Comparison of ENCODE assay signal across 26 mouse cellular contexts in genomic region chr12:98932856-98933255, GRCm38 (mm10). TPM values are rescaled to one million over a fixed set of nuclear protein-coding genes. Genes with fewer than 3 reads are reported as not detected.
DNase-seq lines count a peak whose midpoint lies in the region; ATAC-seq and TF ChIP-seq lines count a peak whose summit lies in the region.
"Had no signal": no experiment of that assay in that cellular context is flagged by ENCODE, and none has a peak within 500 bp of the region (broad histone marks: within the 10 kb centered on the region; RNA-seq: fewer than 3 reads in every experiment).

No protein-coding gene starts in this region.

- 0 out of 2 replicates have a peak, but pooled peaks have one; percentile 36 for ATAC-seq in intestine, embryonic 14.5 days (replicated peaks; ENCODE audit: low FRiP score, low TSS enrichment, low read depth)
- ATAC-seq in intestine, embryonic 16.5 days, result no peak
- ATAC-seq in kidney, postnatal 0 days (replicated peaks; ENCODE audit: low FRiP score, low read depth), result no peak
- ATAC-seq: activated CD4-positive, CD25-positive, alpha-beta regulatory T cell, adult 4 months; CD4-positive, CD25-positive, alpha-beta regulatory T cell, adult 4 months; forebrain, embryonic 13.5 days; forebrain, embryonic 15.5 days; forebrain, postnatal 0 days; Patski had no signal

- H3K27ac ChIP-seq in intestine, embryonic 14.5 days (ENCODE audit: low read depth), result no peak overlapping the region
- H3K27ac ChIP-seq in intestine, embryonic 16.5 days (ENCODE audit: low read length), result no peak overlapping the region
- H3K27ac ChIP-seq in kidney, postnatal 0 days, result no peak overlapping the region
- H3K27ac ChIP-seq: embryonic facial prominence, embryonic 13.5 days; forebrain, embryonic 13.5 days; forebrain, embryonic 15.5 days had no signal

- no peaks in the 10 kb centered on the region for H3K9me3 ChIP-seq in intestine, embryonic 14.5 days (ENCODE audit: control insufficient read depth, low read length)
- H3K9me3 ChIP-seq in intestine, embryonic 16.5 days (ENCODE audit: control insufficient read depth, low read length), result no peaks in the 10 kb centered on the region; the same call in 1 of the 2 replicates
- no peaks in the 10 kb centered on the region for H3K9me3 ChIP-seq in kidney, postnatal 0 days (replicated peaks; ENCODE audit: low read length)
- H3K9me3 ChIP-seq: embryonic facial prominence, embryonic 13.5 days; forebrain, embryonic 13.5 days; forebrain, embryonic 15.5 days; G1E had no signal

- H3K4me2 ChIP-seq in intestine, embryonic 14.5 days (ENCODE audit: low read length), result no peak overlapping the region
- no peak overlapping the region for H3K4me2 ChIP-seq in intestine, embryonic 16.5 days (ENCODE audit: low read depth, low read length)
- H3K4me2 ChIP-seq in kidney, postnatal 0 days (ENCODE audit: low read length), result no peak overlapping the region
- H3K4me2 ChIP-seq: embryonic facial prominence, embryonic 13.5 days; forebrain, embryonic 13.5 days; forebrain, embryonic 15.5 days had no signal

- H3K27me3 ChIP-seq in intestine, embryonic 14.5 days (replicated peaks; ENCODE audit: control insufficient read depth, insufficient read depth, low read length), result no peaks in the 10 kb centered on the region
- no peaks in the 10 kb centered on the region for H3K27me3 ChIP-seq in intestine, embryonic 16.5 days (replicated peaks; ENCODE audit: control insufficient read depth, insufficient read depth, low read length)
- H3K27me3 ChIP-seq in kidney, postnatal 0 days (ENCODE audit: insufficient read depth, low read length), result no peaks in the 10 kb centered on the region
- H3K27me3 ChIP-seq: CH12.LX; embryonic facial prominence, embryonic 13.5 days; forebrain, embryonic 13.5 days; forebrain, embryonic 15.5 days; Patski had no signal

- no peaks in the 10 kb centered on the region for H3K4me1 ChIP-seq in intestine, embryonic 14.5 days (replicated peaks; ENCODE audit: control insufficient read depth, insufficient read depth, low read length)
- H3K4me1 ChIP-seq in intestine, embryonic 16.5 days (ENCODE audit: control insufficient read depth, insufficient read depth, low read length), result no peaks in the 10 kb centered on the region
- no peaks in the 10 kb centered on the region for H3K4me1 ChIP-seq in kidney, postnatal 0 days (replicated peaks; ENCODE audit: insufficient read depth, low read length)
- H3K4me1 ChIP-seq: embryonic facial prominence, embryonic 13.5 days; forebrain, embryonic 13.5 days; forebrain, embryonic 15.5 days had no signal

- H3K36me3 ChIP-seq in intestine, embryonic 14.5 days (ENCODE audit: control insufficient read depth, insufficient read depth, low read length), result no peaks in the 10 kb centered on the region
- H3K36me3 ChIP-seq in intestine, embryonic 16.5 days (ENCODE audit: control insufficient read depth, insufficient read depth, low read length), result no peaks in the 10 kb centered on the region
- no peaks in the 10 kb centered on the region for H3K36me3 ChIP-seq in kidney, postnatal 0 days (ENCODE audit: insufficient read depth, low read length)
- H3K36me3 ChIP-seq: embryonic facial prominence, embryonic 13.5 days; forebrain, embryonic 15.5 days; G1E had no signal

- no peak overlapping the region for H3K4me3 ChIP-seq in intestine, embryonic 14.5 days (ENCODE audit: low read depth, low read length)
- H3K4me3 ChIP-seq in intestine, embryonic 16.5 days (ENCODE audit: low read length), result no peak overlapping the region
- no peak overlapping the region for H3K4me3 ChIP-seq in kidney, postnatal 0 days (replicated peaks; ENCODE audit: low read depth, low read length)
- H3K4me3 ChIP-seq: embryonic facial prominence, embryonic 13.5 days; forebrain, embryonic 13.5 days; forebrain, embryonic 15.5 days had no signal

- TF ChIP-seq CTCF in kidney, postnatal 0 days (IDR thresholded peaks at IDR 0.05; ENCODE audit: low read depth), result no peak

- H3K9ac ChIP-seq in intestine, embryonic 14.5 days (ENCODE audit: low read length), result no peak overlapping the region
- no peak overlapping the region for H3K9ac ChIP-seq in intestine, embryonic 16.5 days (ENCODE audit: low read depth, low read length)
- H3K9ac ChIP-seq in kidney, postnatal 0 days (ENCODE audit: low read depth, low read length), result no peak overlapping the region
- H3K9ac ChIP-seq: embryonic facial prominence, embryonic 13.5 days; forebrain, embryonic 13.5 days; forebrain, embryonic 15.5 days; forebrain, postnatal 0 days had no signal

- 74% methylated on average over 1 of the region's 1 CpGs for WGBS in intestine, embryonic 14.5 days
- 95% methylated on average over 1 of the region's 1 CpGs for WGBS in intestine, embryonic 16.5 days
- WGBS in kidney, postnatal 0 days, result 72% methylated on average over 1 of the region's 1 CpGs

- DNase-seq in embryo, embryonic 10 days (ENCODE audit: low spot score), result peak; percentile 1
- no peak for DNase-seq in embryo, embryonic 10.5 days (ENCODE audit: low spot score)
- no peak for DNase-seq in intestine, embryonic 14.5 days (ENCODE audit: low spot score)
- DNase-seq in kidney, postnatal 0 days (ENCODE audit: low spot score), result peak; percentile 3
- DNase-seq in kidney, postnatal 14 days, result no peak
- peak; percentile 61 for DNase-seq in retina, postnatal 1 day
- no peak for DNase-seq in retina, embryonic 14.5 days (ENCODE audit: low spot score)
- DNase-seq: adrenal gland, adult 8-10 months; adrenal gland, postnatal 14 days; adrenal gland, postnatal 36 days; B cell, adult 2 months; cerebellum, adult 11-12 months; cerebellum, adult 2 months; cerebellum, adult 9-10 months; cerebellum, postnatal 10 days; cerebellum, postnatal 25 days; forebrain, postnatal 0 days had no signal

RNA-seq across cellular contexts. Expression of gene Ttc8, which starts 12.5 kb away (rescaled TPM):
- polyA plus RNA-seq in intestine, embryonic 14.5 days (2014; fragmentation: Nextera tagmentation; extraction: Ambion mirVana), result 24.9 and 28.0 TPM in 2 replicates
- 13.1 and 14.6 TPM in 2 replicates for polyA plus RNA-seq in intestine, embryonic 16.5 days (2015; fragmentation: Nextera tagmentation; extraction: Ambion mirVana)
- polyA plus RNA-seq in kidney, postnatal 0 days (2015; fragmentation: Nextera tagmentation; extraction: Ambion mirVana), result 31.0 TPM in 2 replicates

RNA-seq across cellular contexts. Expression of gene Eml5, which starts 31.6 kb away (rescaled TPM):
- polyA plus RNA-seq in intestine, embryonic 14.5 days (2014; fragmentation: Nextera tagmentation; extraction: Ambion mirVana), result 12.5 and 15.7 TPM in 2 replicates
- 4.9 and 5.1 TPM in 2 replicates for polyA plus RNA-seq in intestine, embryonic 16.5 days (2015; fragmentation: Nextera tagmentation; extraction: Ambion mirVana)
- 1.1 and 1.5 TPM in 2 replicates for polyA plus RNA-seq in kidney, postnatal 0 days (2015; fragmentation: Nextera tagmentation; extraction: Ambion mirVana)

Comparison
In these comparisons a context has a peak if more than half of its experiments do, and no peak if none do; other contexts are left out.
1. DNase-seq: peak in embryo, embryonic 10 days (single experiment), kidney, postnatal 0 days (single experiment) and retina, postnatal 1 day (single experiment); none in embryo, embryonic 10.5 days (single experiment), intestine, embryonic 14.5 days (single experiment), kidney, postnatal 14 days (single experiment) and retina, embryonic 14.5 days (single experiment).